Mouse (Mus musculus) MEL (cell line): ENCODE data around the gene Gria1.

Source experiments
- CTCF ChIP-seq, 3 experiments: IDR thresholded peaks in 2 of 3; conservative IDR thresholded peaks in 1 of 3; 2 replicates each; pipeline ENCODE4 v1.5.1; 2011 to 2012; ENCODE audit warnings: low read length in 3 of 3, low read depth in 2 of 3, mild to moderate bottlenecking in 2 of 3, improper control_type of control experiment in 1 of 3, inconsistent platforms in 1 of 3, mixed read lengths in 1 of 3, moderate library complexity in 1 of 3; ENCODE audit not compliant: control insufficient read depth in 1 of 3, insufficient read depth in 1 of 3, poor library complexity in 1 of 3, severe bottlenecking in 1 of 3
- ELF1 ChIP-seq: IDR thresholded peaks from 2 replicates; pipeline ENCODE4 v1.6.1; 2014; ENCODE audit warnings: low read depth, mild to moderate bottlenecking, inconsistent platforms, low read length, improper control_type of control experiment, moderate library complexity
- EP300 ChIP-seq, 2 experiments: IDR thresholded peaks; 2 replicates each; pipeline ENCODE4 v1.6.1; 2011; ENCODE audit warnings: improper control_type of control experiment in 2 of 2, low read length in 2 of 2, low read depth in 1 of 2, mild to moderate bottlenecking in 1 of 2
- NRF1 ChIP-seq: IDR thresholded peaks from 2 replicates; pipeline ENCODE4 v1.6.1; 2014; ENCODE audit warnings: low read depth, mild to moderate bottlenecking, inconsistent platforms, low read length, improper control_type of control experiment, moderate library complexity; ENCODE audit not compliant: poor library complexity, insufficient read depth, severe bottlenecking
- POLR2A ChIP-seq, 2 experiments: IDR thresholded peaks; 2 replicates each; pipeline ENCODE4 v1.6.1; 2011 to 2012; ENCODE audit warnings: low read length in 2 of 2, mild to moderate bottlenecking in 2 of 2, control low read depth in 1 of 2, improper control_type of control experiment in 1 of 2, low read depth in 1 of 2, moderate library complexity in 1 of 2; ENCODE audit not compliant: control insufficient read depth in 1 of 2, insufficient read depth in 1 of 2, poor library complexity in 1 of 2
- UBTF ChIP-seq: IDR thresholded peaks from 2 replicates; pipeline ENCODE4 v1.6.1; 2012; ENCODE audit warnings: low read depth, mild to moderate bottlenecking, inconsistent platforms, low read length, improper control_type of control experiment, moderate library complexity, borderline replicate concordance; ENCODE audit not compliant: insufficient read depth
- ZKSCAN1 ChIP-seq: IDR thresholded peaks from 2 replicates; pipeline ENCODE4 v1.6.1; 2012; ENCODE audit warnings: low read depth, mild to moderate bottlenecking, inconsistent platforms, low read length, improper control_type of control experiment, moderate library complexity

DNA sequence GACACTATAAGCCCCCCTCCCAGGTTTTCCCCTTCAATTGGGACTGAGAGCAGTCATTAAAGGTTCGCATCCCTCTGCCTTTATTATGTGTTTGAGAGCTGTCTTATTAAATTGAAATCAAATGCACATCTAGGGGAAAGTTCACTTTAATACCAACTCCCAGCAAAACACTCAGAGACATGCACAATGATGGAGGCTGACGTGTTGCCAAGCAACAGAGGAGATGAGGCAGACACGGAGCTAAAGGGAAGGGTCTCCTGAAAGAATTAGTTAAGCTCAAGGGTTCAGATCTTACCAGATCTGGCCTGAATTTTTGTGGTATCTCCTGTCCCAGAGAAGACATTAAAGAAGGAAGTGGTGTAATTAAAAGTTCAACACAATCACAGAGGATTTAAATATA is 305.9 kb downstream of the Gria1 start:
- TF ChIP-seq CTCF (IDR thresholded peaks at IDR 0.05 in 2 of 3, conservative IDR thresholded peaks at IDR 0.05 in 1 of 3; ENCODE audit: control insufficient read depth in 1 of 3, insufficient read depth in 1 of 3, low read depth in 2 of 3, low read length in 3 of 3, poor library complexity in 1 of 3, severe bottlenecking in 1 of 3) (no peak), NRF1 (no peak), UBTF (no peak), POLR2A (IDR thresholded peaks at IDR 0.05; ENCODE audit: control insufficient read depth in 1 of 2, insufficient read depth in 1 of 2, low read depth in 1 of 2, low read length in 2 of 2, poor library complexity in 1 of 2) (no peak), ELF1 (no peak), ZKSCAN1 (no peak), EP300 (IDR thresholded peaks at IDR 0.05; ENCODE audit: low read depth in 1 of 2, low read length in 2 of 2) (no peak)
